Mouse (Mus musculus) CH12.LX (cell line): Measurements from ENCODE around the gene Tnfaip8l1. TPM values are rescaled to one million over a fixed set of nuclear protein-coding genes. Genes with fewer than 3 reads are reported as not detected.

Experiments
- DNase-seq: peaks from one replicate; pipeline ENCODE4 v3.0.0-alpha.2; 2013; ENCODE audit errors: extremely low read depth
- H3K27ac ChIP-seq: 2 replicates; pipeline ENCODE4 v1.5.1; 2012; ENCODE audit warnings: low read depth, mild to moderate bottlenecking, control low read depth, moderate library complexity; ENCODE audit not compliant: insufficient read depth
- H3K27me3 ChIP-seq: replicated peaks from 2 replicates; pipeline ENCODE3; 2012; ENCODE audit warnings: inconsistent platforms
- H3K36me3 ChIP-seq, 2 experiments: replicated peaks in 1 of 2; 2 replicates each; pipeline versions ENCODE3 to v1.6.1; 2012; ENCODE audit warnings: inconsistent platforms in 1 of 2, low read length in 1 of 2, mild to moderate bottlenecking in 1 of 2, mixed read lengths in 1 of 2, moderate library complexity in 1 of 2; ENCODE audit not compliant: control insufficient read depth in 1 of 2, insufficient read depth in 1 of 2
- H3K4me1 ChIP-seq, 2 experiments: 2 replicates each; pipeline ENCODE4 v1.6.1; 2012; ENCODE audit warnings: inconsistent platforms in 1 of 2, moderate library complexity in 1 of 2; ENCODE audit not compliant: insufficient read depth in 2 of 2, control insufficient read depth in 1 of 2
- H3K4me2 ChIP-seq: 2 replicates; pipeline ENCODE4 v1.6.1; 2012; ENCODE audit warnings: low read depth, mild to moderate bottlenecking, control low read depth; ENCODE audit not compliant: poor library complexity, insufficient read depth, severe bottlenecking
- H3K4me3 ChIP-seq, 3 experiments: fragments of 150-350 bp in 1 of 3; sonication (generic) in 1 of 3; replicated peaks in 1 of 3; 2 replicates each; pipeline versions ENCODE3 to v1.5.1; 2011 to 2012; ENCODE audit warnings: low read depth in 2 of 3, low read length in 2 of 3, mild to moderate bottlenecking in 2 of 3, moderate library complexity in 2 of 3, control low read depth in 1 of 3, improper control_type of control experiment in 1 of 3, inconsistent platforms in 1 of 3, mixed read lengths in 1 of 3; ENCODE audit not compliant: poor library complexity in 1 of 3
- H3K79me2 ChIP-seq: replicated peaks from 2 replicates; pipeline ENCODE4 v1.6.1; 2012; ENCODE audit warnings: mild to moderate bottlenecking, moderate library complexity; ENCODE audit not compliant: control insufficient read depth, poor library complexity, insufficient read depth, severe bottlenecking; ENCODE audit errors: extremely low read depth
- H3K9ac ChIP-seq: 2 replicates; pipeline ENCODE4 v1.6.1; 2012; ENCODE audit warnings: low read depth, mild to moderate bottlenecking, control low read depth, moderate library complexity; ENCODE audit not compliant: insufficient read depth
- H3K9me3 ChIP-seq: replicated peaks from 2 replicates; pipeline ENCODE3; 2012; ENCODE audit warnings: low read length, inconsistent platforms, mixed read lengths
- BHLHE40 ChIP-seq: IDR thresholded peaks from 2 replicates; pipeline ENCODE4 v1.6.1; 2011; ENCODE audit warnings: mild to moderate bottlenecking, low read depth, low read length, improper control_type of control experiment
- CHD1 ChIP-seq: IDR thresholded peaks from 2 replicates; pipeline ENCODE4 v1.6.1; 2012; ENCODE audit warnings: low read depth, low read length, improper control_type of control experiment, inconsistent platforms
- CTCF ChIP-seq, 2 experiments: IDR thresholded peaks in 1 of 2; conservative IDR thresholded peaks in 1 of 2; 2 replicates each; pipeline ENCODE4 v1.5.1; 2011 to 2012; ENCODE audit warnings: low read depth in 2 of 2, low read length in 2 of 2, improper control_type of control experiment in 1 of 2, inconsistent platforms in 1 of 2, mild to moderate bottlenecking in 1 of 2, moderate library complexity in 1 of 2
- E2F4 ChIP-seq: IDR thresholded peaks from 2 replicates; pipeline ENCODE4 v1.6.1; 2011; ENCODE audit warnings: low read depth, low read length, improper control_type of control experiment; ENCODE audit not compliant: insufficient replicate concordance
- ELF1 ChIP-seq: IDR thresholded peaks from 2 replicates; pipeline ENCODE4 v1.6.1; 2014; ENCODE audit warnings: low read depth, mild to moderate bottlenecking, inconsistent platforms, low read length, improper control_type of control experiment
- EP300 ChIP-seq: IDR thresholded peaks from 2 replicates; pipeline ENCODE4 v1.6.1; 2011; ENCODE audit warnings: low read length, improper control_type of control experiment
- ETS1 ChIP-seq: conservative IDR thresholded peaks from 2 replicates; pipeline ENCODE4 v1.6.1; 2012; ENCODE audit warnings: low read depth, mild to moderate bottlenecking, inconsistent platforms, low read length, improper control_type of control experiment, moderate library complexity
- GABPA ChIP-seq: IDR thresholded peaks from 2 replicates; pipeline ENCODE4 v1.6.1; 2012; ENCODE audit warnings: low read depth, low read length, improper control_type of control experiment, inconsistent platforms; ENCODE audit not compliant: insufficient replicate concordance
- JUN ChIP-seq: IDR thresholded peaks from 2 replicates; pipeline ENCODE4 v1.6.1; 2011; ENCODE audit warnings: low read depth, mild to moderate bottlenecking, low read length, improper control_type of control experiment, moderate library complexity; ENCODE audit not compliant: insufficient read depth
- JUND ChIP-seq: conservative IDR thresholded peaks from 2 replicates; pipeline ENCODE4 v1.6.1; 2011; ENCODE audit warnings: low read depth, low read length, improper control_type of control experiment
- MAFK ChIP-seq: IDR thresholded peaks from 2 replicates; pipeline ENCODE4 v1.6.1; 2011; ENCODE audit warnings: low read length, improper control_type of control experiment; ENCODE audit not compliant: insufficient replicate concordance
- MEF2A ChIP-seq: IDR thresholded peaks from 2 replicates; pipeline ENCODE4 v1.6.1; 2014; ENCODE audit warnings: low read depth, mild to moderate bottlenecking, inconsistent platforms, low read length, improper control_type of control experiment, borderline replicate concordance
- MYC ChIP-seq: IDR thresholded peaks from 2 replicates; pipeline ENCODE4 v1.6.1; 2011; ENCODE audit warnings: low read depth, mild to moderate bottlenecking, improper control_type of control experiment, low read length
- NRF1 ChIP-seq: IDR thresholded peaks from 2 replicates; pipeline ENCODE4 v1.6.1; 2014; ENCODE audit warnings: low read depth, mild to moderate bottlenecking, inconsistent platforms, low read length, improper control_type of control experiment, moderate library complexity
- PAX5 ChIP-seq: IDR thresholded peaks from 2 replicates; pipeline ENCODE4 v1.6.1; 2012; ENCODE audit warnings: low read length, inconsistent platforms, mixed read lengths
- SMC3 ChIP-seq: IDR thresholded peaks from 2 replicates; pipeline ENCODE4 v1.6.1; 2011; ENCODE audit warnings: low read depth, low read length, improper control_type of control experiment
- TCF12 ChIP-seq: IDR thresholded peaks from 2 replicates; pipeline ENCODE4 v1.6.1; 2014; ENCODE audit warnings: low read depth, mild to moderate bottlenecking, inconsistent platforms, low read length, improper control_type of control experiment
- UBTF ChIP-seq: IDR thresholded peaks from 2 replicates; pipeline ENCODE4 v1.6.1; 2012; ENCODE audit warnings: low read depth, mild to moderate bottlenecking, inconsistent platforms, low read length, improper control_type of control experiment, moderate library complexity
- USF1 ChIP-seq: IDR thresholded peaks from 2 replicates; pipeline ENCODE4 v1.6.1; 2014; ENCODE audit warnings: low read depth, mild to moderate bottlenecking, inconsistent platforms, low read length, improper control_type of control experiment
- ZKSCAN1 ChIP-seq: IDR thresholded peaks from 2 replicates; pipeline ENCODE4 v1.6.1; 2012; ENCODE audit warnings: low read depth, inconsistent platforms, low read length, improper control_type of control experiment, borderline replicate concordance
- ZMIZ1 ChIP-seq: IDR thresholded peaks from 2 replicates; pipeline ENCODE4 v1.6.1; 2012; ENCODE audit warnings: low read depth, mild to moderate bottlenecking, inconsistent platforms, low read length, improper control_type of control experiment
- dilution Hi-C: fragments of 300-500 bp; cut with MboI; formaldehyde crosslinking; loops from 2 replicates; pipeline ENCODE4 v1.14.3; 2020; ENCODE audit warnings: low sequenced_read_pairs; ENCODE audit not compliant: extremely low pct_unique_long_range_greater_than_20kb, extremely low pct_ligation_motif_present
- in situ Hi-C: fragments of 300-500 bp; cut with MboI; formaldehyde crosslinking; loops from 3 replicates; pipeline ENCODE4 v1.14.3; 2019; ENCODE audit warnings: low sequenced_read_pairs, low pct_ligation_motif_present, low pct_unique_long_range_greater_than_20kb, mixed read lengths
- polyA plus RNA-seq: library from polyadenylated mRNA; unstranded; fragments of >175 nt; gene quantifications from 2 replicates; pipeline ENCODE4 v1.2.1, GENCODE M21; 2012; ENCODE audit warnings: low read depth; ENCODE audit not compliant: insufficient read length
- total RNA-seq, 2 experiments: library from RNA; depleted of rRNA; stranded (reverse); fragments of 300-350 nt in 1 of 2; fragments of >200 nt in 1 of 2; gene quantifications; 2 replicates each; pipeline ENCODE4 v1.2.3; 2012 to 2014

The Tnfaip8l1 gene
- total and polyA plus RNA-seq, 3 experiments: 1.9 to 2.4 (median 2.0) TPM

- H3K9me3 ChIP-seq: no peaks in the 10 kb centered on the region
- TF ChIP-seq CTCF (conservative IDR thresholded peaks at IDR 0.05 in 1 of 2, IDR thresholded peaks at IDR 0.05 in 1 of 2; ENCODE audit: low read depth in 2 of 2, low read length in 2 of 2) (no peak), GABPA (no peak), JUN (no peak), ETS1 (no peak), CHD1 (no peak), UBTF (no peak), SMC3 (no peak), ZMIZ1 (no peak), MEF2A (no peak), ZKSCAN1 (no peak), USF1 (no peak), ELF1 (no peak), MAFK (no peak), E2F4 (no peak), PAX5 (no peak), NRF1 (no peak), JUND (no peak), MYC (no peak), EP300 (no peak)
- H3K27me3 ChIP-seq: peaks cover 95% of the 10 kb centered on the region
- no peak overlapping the region for H3K4me2 ChIP-seq
- no peak overlapping the region for H3K27ac ChIP-seq
- H3K4me1 ChIP-seq: peaks cover 30 to 65% of the 10 kb centered on the region in 2 experiments
- no peak overlapping the region for H3K9ac ChIP-seq
- H3K79me2 ChIP-seq: no peaks in the 10 kb centered on the region
- H3K36me3 ChIP-seq: no peaks in the 10 kb centered on the region
- DNase-seq: no peak
- in situ Hi-C loops: no loop called here
- no peak overlapping the region for H3K4me3 ChIP-seq
- dilution Hi-C loops: no loop called here
Measured at GRCm38 (mm10) chr17:56148790-56149618, 13.3 kb upstream of the Tnfaip8l1 start.

- Histone ChIP-seq H3K4me2 (no peak overlapping the region), H3K79me2 (no peaks in the 10 kb centered on the region), H3K27me3 (peaks cover 95% of the 10 kb centered on the region), H3K9me3 (no peaks in the 10 kb centered on the region)
- no peak for DNase-seq
- TF ChIP-seq BHLHE40 (peak; percentile 58), TCF12 (peak; percentile 53; the same call in 1 of the 2 replicates), CTCF (conservative IDR thresholded peaks at IDR 0.05 in 1 of 2, IDR thresholded peaks at IDR 0.05 in 1 of 2; ENCODE audit: low read depth in 2 of 2, low read length in 2 of 2) (no peak)
- TF ChIP-seq, all 38 proteins: peak for 2
- Histone ChIP-seq H3K4me3 (no peak overlapping the region), H3K9ac (no peak overlapping the region), H3K4me1 (peaks cover 28 to 56% of the 10 kb centered on the region in 2 experiments), H3K27ac (no peak overlapping the region), H3K36me3 (no peaks in the 10 kb centered on the region)
- dilution Hi-C loops: no loop called here
- in situ Hi-C loops: no loop called here
Measured at GRCm38 (mm10) chr17:56149897-56150296, 12.4 kb upstream of the Tnfaip8l1 start.
